Mouse (Mus musculus): ENCODE results near the gene Tbkbp1.

GRCm38 (mm10) chr11:97184875-97185274 lies 33.6 kb upstream of the Tbkbp1 start:
- TF ChIP-seq CTCF (IDR thresholded peaks at IDR 0.05; ENCODE audit: insufficient read depth, low read depth, low read length): no peak
- TF ChIP-seq POLR2A (IDR thresholded peaks at IDR 0.05; ENCODE audit: insufficient read depth, low read depth, low read length): no peak
